Mouse (Mus musculus): ENCODE results near the gene Klf14.

Gene Klf14

GRCm38 (mm10) chr6:30958736-30959540 lies at the start of gene Klf14:
Klf14 (minus strand) TSS chr6:30959078.
- no peak for DNase-seq (ENCODE audit: low spot score in 2 of 2)

DNA sequence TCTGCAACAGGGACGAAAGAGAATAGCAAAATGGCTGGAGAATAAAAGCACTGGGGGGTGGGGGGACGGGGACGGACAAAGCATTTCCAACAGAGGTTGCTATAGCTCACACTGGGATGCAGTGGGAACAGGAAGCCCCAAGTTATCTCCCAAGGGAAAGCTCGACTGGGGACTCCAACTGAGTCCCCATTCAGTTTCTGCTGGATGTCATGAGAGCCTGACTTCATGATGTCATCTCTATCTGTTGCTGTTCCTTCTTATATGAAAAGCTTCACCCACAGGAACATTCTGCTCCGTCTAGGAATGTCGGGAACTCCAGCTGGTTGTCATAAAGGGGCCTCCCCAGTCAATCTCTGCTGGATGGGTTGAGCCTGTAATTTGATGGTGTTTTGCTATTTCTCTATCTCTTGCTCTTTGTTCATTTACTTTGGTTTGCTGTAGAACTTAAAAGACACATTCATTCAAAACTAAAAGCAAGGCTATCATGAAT lies 47.3 kb upstream of the Klf14 start:
- no peak for DNase-seq (ENCODE audit: low spot score in 2 of 2)

- DNase-seq (ENCODE audit: low spot score in 2 of 2), result no peak
These were observed 27.5 kb upstream of the Klf14 start for GRCm38 (mm10) chr6:30986393-30986792.

- no peak for DNase-seq (ENCODE audit: low spot score in 2 of 2)
These were observed 24.1 kb upstream of the Klf14 start for GRCm38 (mm10) chr6:30983021-30983420.

GRCm38 (mm10) chr6:30982372-30982980 lies 23.6 kb upstream of the Klf14 start:
- peak; percentile 19 to 33 for DNase-seq (ENCODE audit: low spot score in 2 of 2)

- DNase-seq (ENCODE audit: low spot score in 2 of 2), result peak; percentile 14 to 18
These were observed 22.5 kb upstream of the Klf14 start for GRCm38 (mm10) chr6:30981351-30981750.

DNA sequence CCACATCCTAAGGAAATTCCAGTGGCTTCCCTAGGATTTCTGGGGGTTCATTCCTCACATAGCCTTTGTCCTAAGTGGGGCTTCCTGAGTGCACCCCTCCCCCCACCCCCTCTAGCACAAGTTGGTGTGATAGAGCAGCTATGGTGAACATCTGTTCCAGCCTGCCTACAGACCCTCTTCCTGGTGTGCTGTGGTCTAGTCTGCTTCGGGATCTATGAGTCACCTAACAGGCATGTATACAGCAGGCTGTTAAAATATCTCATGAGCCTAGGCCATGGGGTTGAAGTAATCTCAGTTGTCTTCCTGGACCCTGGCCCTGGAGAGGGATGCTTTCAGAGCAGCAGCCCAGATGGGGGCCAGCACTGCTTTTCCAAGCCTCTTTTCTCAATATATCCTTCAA lies 19.7 kb upstream of the Klf14 start:
- DNase-seq (ENCODE audit: low spot score in 2 of 2), result no peak

DNA sequence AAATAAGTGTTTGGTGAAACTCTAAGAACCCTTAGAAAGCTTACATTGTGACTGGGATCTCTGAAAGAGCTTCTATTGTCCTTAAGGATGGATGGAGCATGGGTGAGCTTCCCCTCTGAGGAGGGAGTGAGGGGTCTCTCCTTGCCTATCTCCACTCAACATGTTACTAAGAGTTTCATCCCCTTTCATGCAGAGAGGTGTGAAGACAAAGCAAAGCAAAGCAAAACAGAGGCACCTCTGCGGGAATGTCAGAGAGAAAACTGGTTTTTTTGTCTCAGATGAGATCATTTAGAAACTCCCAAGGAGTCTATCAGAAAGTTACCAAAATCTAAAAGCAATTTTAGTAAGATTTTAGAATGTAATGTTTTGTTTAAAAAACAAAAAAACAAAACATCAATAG lies 13.2 kb upstream of the Klf14 start:
- DNase-seq (ENCODE audit: low spot score in 2 of 2), result no peak

DNA sequence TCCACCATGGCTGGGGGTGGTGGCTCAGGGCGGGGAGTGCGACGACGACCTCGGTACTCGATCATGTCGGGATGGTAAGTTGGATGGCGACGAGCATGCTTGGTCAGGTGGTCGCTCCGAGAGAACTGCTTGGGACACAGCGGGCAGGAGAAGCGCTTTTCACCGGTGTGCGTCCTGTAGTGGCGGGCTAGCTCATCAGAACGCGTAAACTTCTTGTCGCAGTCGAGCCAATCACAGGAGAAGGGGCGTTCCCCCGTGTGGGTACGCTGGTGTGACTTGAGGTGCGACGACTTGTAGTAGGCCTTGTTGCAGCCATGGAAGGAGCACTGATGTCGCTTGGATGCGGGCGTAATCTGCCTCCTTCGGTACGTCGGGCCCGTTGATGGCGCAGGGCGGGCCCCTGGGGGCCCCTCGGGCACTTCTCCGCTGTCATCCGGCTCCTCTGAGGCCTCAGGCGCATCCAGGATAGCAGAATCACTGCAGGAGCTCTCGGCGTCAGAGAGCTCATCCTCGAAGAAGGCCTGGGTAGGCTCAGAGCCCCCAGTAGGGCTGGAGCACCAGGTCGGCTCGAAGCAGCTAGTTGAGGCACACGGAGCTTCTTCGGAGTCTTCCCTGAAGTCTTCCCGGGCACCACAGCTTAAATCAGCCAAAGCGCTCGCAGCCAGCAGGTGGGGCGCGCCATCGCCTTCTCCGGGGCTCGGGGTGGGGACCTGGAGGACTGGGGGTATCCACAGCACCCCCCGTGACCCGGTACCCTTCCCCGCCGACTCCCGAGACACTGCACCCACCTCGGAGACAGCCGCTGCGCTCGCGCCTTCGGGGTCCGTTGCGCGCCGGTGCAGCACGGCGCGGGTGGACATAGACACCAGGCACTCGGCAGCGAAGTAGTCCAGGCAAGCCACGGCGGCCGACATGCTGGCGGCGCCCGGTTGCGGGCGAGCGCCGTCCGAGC lies 818 bp downstream of the Klf14 start:
- DNase-seq (ENCODE audit: low spot score in 2 of 2), result peak; percentile 20 to 33

GRCm38 (mm10) chr6:30939264-30939663 lies 19.6 kb downstream of the Klf14 start:
- DNase-seq (ENCODE audit: low spot score in 2 of 2), result no peak

- no peak for DNase-seq (ENCODE audit: low spot score in 2 of 2)
These were observed 36.1 kb downstream of the Klf14 start for GRCm38 (mm10) chr6:30922821-30923220.

- no peak for DNase-seq (ENCODE audit: low spot score in 2 of 2)
These were observed 37.1 kb downstream of the Klf14 start for GRCm38 (mm10) chr6:30921826-30922225.

- peak; percentile 48 to 55 for DNase-seq (ENCODE audit: low spot score in 2 of 2)
These were observed 37.8 kb downstream of the Klf14 start for GRCm38 (mm10) chr6:30920834-30921675.

- DNase-seq (ENCODE audit: low spot score in 2 of 2), result no peak
These were observed 43.4 kb downstream of the Klf14 start, which contains the start of gene Tsga13 for GRCm38 (mm10) chr6:30915473-30915872. Tsga13 (minus strand) TSS chr6:30915573.

DNA sequence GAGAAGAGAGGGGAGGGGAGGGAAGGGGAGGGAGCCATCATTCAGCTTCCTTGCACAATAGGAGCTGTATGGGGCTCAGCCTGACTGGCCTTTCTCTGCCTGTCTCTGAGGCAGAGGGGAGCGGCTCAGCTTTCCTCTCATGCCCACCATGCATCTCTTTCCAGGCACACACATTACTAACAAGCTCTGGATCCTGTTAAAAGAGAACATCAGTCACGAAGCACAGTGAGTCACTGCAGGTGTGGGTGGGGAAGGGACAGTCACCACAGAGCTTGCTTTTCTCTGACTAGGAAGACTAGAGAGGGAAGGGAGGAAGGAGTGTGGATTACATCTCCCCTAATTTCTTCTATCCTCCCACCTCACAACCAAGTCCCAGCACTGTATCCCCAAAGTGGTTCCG lies 50.9 kb downstream of the Klf14 start:
- peak; percentile 68 to 77 for DNase-seq (ENCODE audit: low spot score in 2 of 2)

All from frontal cortex, postnatal 36 days (tissue).